Mouse (Mus musculus) ovary, postnatal 14 days (tissue): ENCODE results near the gene Bnip3.

Experiments used
- DNase-seq: peaks from one replicate; pipeline ENCODE4 v3.0.0; 2022; ENCODE audit warnings: low spot score

The Bnip3 gene

GRCm38 (mm10) chr7:138909277-138910192 is at the start of gene Bnip3:
Gene Bnip3 (minus strand): TSS chr7:138909519.
- DNase-seq, result peak; percentile 75

GRCm38 (mm10) chr7:138957106-138957505 is 47.8 kb upstream of the Bnip3 start:
- no peak for DNase-seq

GRCm38 (mm10) chr7:138955787-138956186 is 46.5 kb upstream of the Bnip3 start:
- DNase-seq, result no peak

- DNase-seq, result no peak
Observed at GRCm38 (mm10) chr7:138948309-138948708, 39.0 kb upstream of the Bnip3 start.

- no peak for DNase-seq
Observed at GRCm38 (mm10) chr7:138947741-138948140, 38.4 kb upstream of the Bnip3 start.

GRCm38 (mm10) chr7:138945668-138946067 is 36.3 kb upstream of the Bnip3 start:
- no peak for DNase-seq

GRCm38 (mm10) chr7:138942301-138942700 is 33.0 kb upstream of the Bnip3 start:
- DNase-seq, result no peak

GRCm38 (mm10) chr7:138941571-138941970 is 32.3 kb upstream of the Bnip3 start:
- DNase-seq, result no peak

GRCm38 (mm10) chr7:138940612-138941461 is 31.5 kb upstream of the Bnip3 start, which contains the start of gene Jakmip3:
Gene Jakmip3 (plus strand): TSS chr7:138940730.
- DNase-seq, result no peak

- no peak for DNase-seq
Observed at GRCm38 (mm10) chr7:138940256-138940611, 30.9 kb upstream of the Bnip3 start.

GRCm38 (mm10) chr7:138938991-138939390 is 29.7 kb upstream of the Bnip3 start:
- no peak for DNase-seq

- no peak for DNase-seq
Observed at GRCm38 (mm10) chr7:138934523-138934922, 25.2 kb upstream of the Bnip3 start.

- no peak for DNase-seq
Observed at GRCm38 (mm10) chr7:138928456-138928855, 19.1 kb upstream of the Bnip3 start.

GRCm38 (mm10) chr7:138923756-138924425 is 14.6 kb upstream of the Bnip3 start:
- no peak for DNase-seq

GRCm38 (mm10) chr7:138921611-138922010 is 12.3 kb upstream of the Bnip3 start:
- DNase-seq, result no peak

GRCm38 (mm10) chr7:138919156-138919944 is 10.0 kb upstream of the Bnip3 start:
- peak; percentile 48 for DNase-seq

GRCm38 (mm10) chr7:138913616-138914015 is 4.3 kb upstream of the Bnip3 start:
- DNase-seq, result no peak

GRCm38 (mm10) chr7:138910193-138910562 is 859 bp upstream of the Bnip3 start:
- no peak for DNase-seq

GRCm38 (mm10) chr7:138908768-138909276 is 497 bp downstream of the Bnip3 start:
- DNase-seq, result no peak

- no peak for DNase-seq
Observed at GRCm38 (mm10) chr7:138907976-138908375, 1.3 kb downstream of the Bnip3 start.

- DNase-seq, result no peak
Observed at GRCm38 (mm10) chr7:138907043-138907442, 2.3 kb downstream of the Bnip3 start.
